Mouse (Mus musculus) kidney, postnatal 14 days (tissue): Measurements from ENCODE around the gene Gast.

Experiments
- DNase-seq: peaks from one replicate; pipeline ENCODE4 v3.0.0; 2022; ENCODE audit warnings: mixed read lengths

Gene Gast

GRCm38 (mm10) chr11:100362979-100363562, 28.9 kb downstream of the Gast start:
- peak; percentile 80 for DNase-seq

- no peak for DNase-seq
Measured at GRCm38 (mm10) chr11:100369145-100369544, 34.9 kb downstream of the Gast start.

- DNase-seq, result no peak
Measured at GRCm38 (mm10) chr11:100369822-100370221, 35.6 kb downstream of the Gast start.

- DNase-seq, result no peak
Measured at GRCm38 (mm10) chr11:100371981-100372558, 37.9 kb downstream of the Gast start.

- DNase-seq, result no peak
Measured at GRCm38 (mm10) chr11:100375127-100375526, 40.9 kb downstream of the Gast start.

GRCm38 (mm10) chr11:100376005-100376404, 41.8 kb downstream of the Gast start:
- DNase-seq, result no peak

- DNase-seq, result no peak
Measured at GRCm38 (mm10) chr11:100376746-100377389, 42.7 kb downstream of the Gast start.

- DNase-seq, result no peak
Measured at GRCm38 (mm10) chr11:100377989-100378388, 43.8 kb downstream of the Gast start.

- DNase-seq, result no peak
Measured at GRCm38 (mm10) chr11:100378446-100378845, 44.2 kb downstream of the Gast start.

GRCm38 (mm10) chr11:100379311-100379710, 45.1 kb downstream of the Gast start:
- no peak for DNase-seq

- no peak for DNase-seq
Measured at GRCm38 (mm10) chr11:100382682-100383081, 48.5 kb downstream of the Gast start.

GRCm38 (mm10) chr11:100385016-100385415, 50.8 kb downstream of the Gast start:
- DNase-seq, result no peak

GRCm38 (mm10) chr11:100386586-100386985, 52.4 kb downstream of the Gast start:
- DNase-seq, result peak; percentile 83
